Mouse (Mus musculus) CH12.LX (cell line): ENCODE measurements around the gene Gm17416. TPM values are rescaled to one million over a fixed set of nuclear protein-coding genes. Genes with fewer than 3 reads are reported as not detected.
A peak's percentile ranks its signal among the peaks of the same experiment; 100 is the strongest.

Source experiments
- DNase-seq: peaks from one replicate; pipeline ENCODE4 v3.0.0-alpha.2; 2013; ENCODE audit errors: extremely low read depth
- H3K27ac ChIP-seq: 2 replicates; pipeline ENCODE4 v1.5.1; 2012; ENCODE audit warnings: low read depth, mild to moderate bottlenecking, control low read depth, moderate library complexity; ENCODE audit not compliant: insufficient read depth
- H3K27me3 ChIP-seq: replicated peaks from 2 replicates; pipeline ENCODE3; 2012; ENCODE audit warnings: inconsistent platforms
- H3K36me3 ChIP-seq, 2 experiments: replicated peaks in 1 of 2; 2 replicates each; pipeline versions ENCODE3 to v1.6.1; 2012; ENCODE audit warnings: inconsistent platforms in 1 of 2, low read length in 1 of 2, mild to moderate bottlenecking in 1 of 2, mixed read lengths in 1 of 2, moderate library complexity in 1 of 2; ENCODE audit not compliant: control insufficient read depth in 1 of 2, insufficient read depth in 1 of 2
- H3K4me1 ChIP-seq, 2 experiments: 2 replicates each; pipeline ENCODE4 v1.6.1; 2012; ENCODE audit warnings: inconsistent platforms in 1 of 2, moderate library complexity in 1 of 2; ENCODE audit not compliant: insufficient read depth in 2 of 2, control insufficient read depth in 1 of 2
- H3K4me2 ChIP-seq: 2 replicates; pipeline ENCODE4 v1.6.1; 2012; ENCODE audit warnings: low read depth, mild to moderate bottlenecking, control low read depth; ENCODE audit not compliant: poor library complexity, insufficient read depth, severe bottlenecking
- H3K4me3 ChIP-seq, 3 experiments: fragments of 150-350 bp in 1 of 3; sonication (generic) in 1 of 3; replicated peaks in 1 of 3; 2 replicates each; pipeline versions ENCODE3 to v1.5.1; 2011 to 2012; ENCODE audit warnings: low read depth in 2 of 3, low read length in 2 of 3, mild to moderate bottlenecking in 2 of 3, moderate library complexity in 2 of 3, control low read depth in 1 of 3, improper control_type of control experiment in 1 of 3, inconsistent platforms in 1 of 3, mixed read lengths in 1 of 3; ENCODE audit not compliant: poor library complexity in 1 of 3
- H3K79me2 ChIP-seq: replicated peaks from 2 replicates; pipeline ENCODE4 v1.6.1; 2012; ENCODE audit warnings: mild to moderate bottlenecking, moderate library complexity; ENCODE audit not compliant: control insufficient read depth, poor library complexity, insufficient read depth, severe bottlenecking; ENCODE audit errors: extremely low read depth
- H3K9ac ChIP-seq: 2 replicates; pipeline ENCODE4 v1.6.1; 2012; ENCODE audit warnings: low read depth, mild to moderate bottlenecking, control low read depth, moderate library complexity; ENCODE audit not compliant: insufficient read depth
- H3K9me3 ChIP-seq: replicated peaks from 2 replicates; pipeline ENCODE3; 2012; ENCODE audit warnings: low read length, inconsistent platforms, mixed read lengths
- BHLHE40 ChIP-seq: IDR thresholded peaks from 2 replicates; pipeline ENCODE4 v1.6.1; 2011; ENCODE audit warnings: mild to moderate bottlenecking, low read depth, low read length, improper control_type of control experiment
- CHD1 ChIP-seq: IDR thresholded peaks from 2 replicates; pipeline ENCODE4 v1.6.1; 2012; ENCODE audit warnings: low read depth, low read length, improper control_type of control experiment, inconsistent platforms
- CHD2 ChIP-seq: IDR thresholded peaks from 2 replicates; pipeline ENCODE4 v1.6.1; 2011; ENCODE audit warnings: low read length, improper control_type of control experiment
- CTCF ChIP-seq, 2 experiments: IDR thresholded peaks in 1 of 2; conservative IDR thresholded peaks in 1 of 2; 2 replicates each; pipeline ENCODE4 v1.5.1; 2011 to 2012; ENCODE audit warnings: low read depth in 2 of 2, low read length in 2 of 2, improper control_type of control experiment in 1 of 2, inconsistent platforms in 1 of 2, mild to moderate bottlenecking in 1 of 2, moderate library complexity in 1 of 2
- ETS1 ChIP-seq: conservative IDR thresholded peaks from 2 replicates; pipeline ENCODE4 v1.6.1; 2012; ENCODE audit warnings: low read depth, mild to moderate bottlenecking, inconsistent platforms, low read length, improper control_type of control experiment, moderate library complexity
- IRF4 ChIP-seq: IDR thresholded peaks from 2 replicates; pipeline ENCODE4 v1.6.1; 2014; ENCODE audit warnings: low read depth, mild to moderate bottlenecking, inconsistent platforms, low read length, improper control_type of control experiment
- KAT2A ChIP-seq: IDR thresholded peaks from 2 replicates; pipeline ENCODE4 v1.6.1; 2012; ENCODE audit warnings: low read length, improper control_type of control experiment, inconsistent platforms; ENCODE audit not compliant: insufficient replicate concordance
- MAFK ChIP-seq: IDR thresholded peaks from 2 replicates; pipeline ENCODE4 v1.6.1; 2011; ENCODE audit warnings: low read length, improper control_type of control experiment; ENCODE audit not compliant: insufficient replicate concordance
- MEF2A ChIP-seq: IDR thresholded peaks from 2 replicates; pipeline ENCODE4 v1.6.1; 2014; ENCODE audit warnings: low read depth, mild to moderate bottlenecking, inconsistent platforms, low read length, improper control_type of control experiment, borderline replicate concordance
- MXI1 ChIP-seq: IDR thresholded peaks from 2 replicates; pipeline ENCODE4 v1.6.1; 2011; ENCODE audit warnings: mild to moderate bottlenecking, low read depth, low read length, improper control_type of control experiment
- NELFE ChIP-seq: IDR thresholded peaks from 2 replicates; pipeline ENCODE4 v1.6.1; 2011; ENCODE audit warnings: low read depth, low read length, improper control_type of control experiment
- NRF1 ChIP-seq: IDR thresholded peaks from 2 replicates; pipeline ENCODE4 v1.6.1; 2014; ENCODE audit warnings: low read depth, mild to moderate bottlenecking, inconsistent platforms, low read length, improper control_type of control experiment, moderate library complexity
- PAX5 ChIP-seq: IDR thresholded peaks from 2 replicates; pipeline ENCODE4 v1.6.1; 2012; ENCODE audit warnings: low read length, inconsistent platforms, mixed read lengths
- POLR2AphosphoS2 ChIP-seq: IDR thresholded peaks from 2 replicates; pipeline ENCODE4 v1.6.1; 2011; ENCODE audit warnings: low read depth, low read length, improper control_type of control experiment
- RAD21 ChIP-seq: IDR thresholded peaks from 2 replicates; pipeline ENCODE4 v1.6.1; 2011; ENCODE audit warnings: low read depth, mild to moderate bottlenecking, low read length, improper control_type of control experiment, moderate library complexity
- RCOR1 ChIP-seq: conservative IDR thresholded peaks from 2 replicates; pipeline ENCODE4 v1.6.1; 2012; ENCODE audit warnings: low read depth, mild to moderate bottlenecking, inconsistent platforms, low read length, improper control_type of control experiment
- TBP ChIP-seq: conservative IDR thresholded peaks from 2 replicates; pipeline ENCODE4 v1.6.1; 2011; ENCODE audit warnings: low read depth, low read length, improper control_type of control experiment
- TCF12 ChIP-seq: IDR thresholded peaks from 2 replicates; pipeline ENCODE4 v1.6.1; 2014; ENCODE audit warnings: low read depth, mild to moderate bottlenecking, inconsistent platforms, low read length, improper control_type of control experiment
- USF2 ChIP-seq: conservative IDR thresholded peaks from 2 replicates; pipeline ENCODE4 v1.6.1; 2011; ENCODE audit warnings: low read depth, low read length, improper control_type of control experiment
- ZMIZ1 ChIP-seq: IDR thresholded peaks from 2 replicates; pipeline ENCODE4 v1.6.1; 2012; ENCODE audit warnings: low read depth, mild to moderate bottlenecking, inconsistent platforms, low read length, improper control_type of control experiment
- ZNF384 ChIP-seq: IDR thresholded peaks from 2 replicates; pipeline ENCODE4 v1.6.1; 2012; ENCODE audit warnings: low read depth, low read length, improper control_type of control experiment, inconsistent platforms
- dilution Hi-C: fragments of 300-500 bp; cut with MboI; formaldehyde crosslinking; loops from 2 replicates; pipeline ENCODE4 v1.14.3; 2020; ENCODE audit warnings: low sequenced_read_pairs; ENCODE audit not compliant: extremely low pct_unique_long_range_greater_than_20kb, extremely low pct_ligation_motif_present
- in situ Hi-C: fragments of 300-500 bp; cut with MboI; formaldehyde crosslinking; loops from 3 replicates; pipeline ENCODE4 v1.14.3; 2019; ENCODE audit warnings: low sequenced_read_pairs, low pct_ligation_motif_present, low pct_unique_long_range_greater_than_20kb, mixed read lengths
- polyA plus RNA-seq: library from polyadenylated mRNA; unstranded; fragments of >175 nt; gene quantifications from 2 replicates; pipeline ENCODE4 v1.2.1, GENCODE M21; 2012; ENCODE audit warnings: low read depth; ENCODE audit not compliant: insufficient read length
- total RNA-seq, 2 experiments: library from RNA; depleted of rRNA; stranded (reverse); fragments of 300-350 nt in 1 of 2; fragments of >200 nt in 1 of 2; gene quantifications; 2 replicates each; pipeline ENCODE4 v1.2.3; 2012 to 2014

The Gm17416 gene
- total RNA-seq (2012; rRNA removed) (not detected in 2 replicates), total RNA-seq (2014; rRNA removed) (not detected in 2 replicates), polyA plus RNA-seq (not detected in 2 replicates)

- no peaks in the 10 kb centered on the region for H3K79me2 ChIP-seq
- H3K9me3 ChIP-seq = peaks cover 7% of the 10 kb centered on the region
- dilution Hi-C loops (no loop called here), in situ Hi-C loops (no loop called here)
- no peak within 1 kb of the TSS for H3K9ac ChIP-seq
- TF ChIP-seq TCF12 (no peak), CHD2 (no peak), ZNF384 (no peak), NRF1 (no peak), BHLHE40 (no peak), POLR2AphosphoS2 (no peak), ZMIZ1 (no peak), TBP (no peak), RAD21 (no peak), PAX5 (no peak), NELFE (no peak), CHD1 (no peak), KAT2A (no peak), RCOR1 (no peak), ETS1 (no peak), MEF2A (no peak), MAFK (no peak), IRF4 (no peak), USF2 (no peak)
- H3K27me3 ChIP-seq = peaks cover 48% of the 10 kb centered on the region
- no peaks in the 10 kb centered on the region for H3K4me1 ChIP-seq
- H3K4me3 ChIP-seq = no peak within 1 kb of the TSS
- no peak for DNase-seq
- no peak within 1 kb of the TSS for H3K4me2 ChIP-seq
- H3K27ac ChIP-seq = no peak within 1 kb of the TSS
- H3K36me3 ChIP-seq = no peaks in the 10 kb centered on the region
Observed at GRCm38 (mm10) chr2:152569038-152569437, at the start of gene Gm17416. Gene Gm17416 (plus strand): TSS chr2:152569338.

GRCm38 (mm10) chr2:152539944-152540710 is 29.0 kb upstream of the Gm17416 start, which contains the start of gene Defb29:
Gene Defb29 (minus strand): TSS chr2:152540098.
- peak in 1 of 2 experiments; percentile 27; a peak in 2 of 4 replicates for TF ChIP-seq CTCF (conservative IDR thresholded peaks at IDR 0.05 in 1 of 2, IDR thresholded peaks at IDR 0.05 in 1 of 2; ENCODE audit: low read depth in 2 of 2, low read length in 2 of 2)
- TF ChIP-seq MXI1 = no peak
- H3K9ac ChIP-seq = no peak within 1 kb of the TSS
- 0 out of 2 replicates have a peak within 1 kb of the TSS, but pooled peaks have one; percentile 18 for H3K4me2 ChIP-seq
- H3K9me3 ChIP-seq = peaks cover 4% of the 10 kb centered on the region
- H3K27ac ChIP-seq = no peak within 1 kb of the TSS
- in situ Hi-C loops (no loop called here), dilution Hi-C loops (no loop called here)
- peaks cover 7% of the 10 kb centered on the region for H3K27me3 ChIP-seq
- DNase-seq = no peak
- H3K79me2 ChIP-seq = no peaks in the 10 kb centered on the region
- no peaks in the 10 kb centered on the region for H3K4me1 ChIP-seq
- no peaks in the 10 kb centered on the region for H3K36me3 ChIP-seq
- H3K4me3 ChIP-seq = no peak within 1 kb of the TSS
